Mouse (Mus musculus) frontal cortex, postnatal 36 days (tissue): ENCODE data around the gene Spin2d.
"Not testable (repeated sequence)": the region's sequence is repeated elsewhere in the genome, so short reads cannot be mapped to it uniquely, and the experiment has no call there.

Source experiments
- DNase-seq, 2 experiments: peaks; one replicate each; pipeline ENCODE4 v3.0.0; 2022; ENCODE audit warnings: low spot score in 2 of 2

The Spin2d gene

GRCm38 (mm10) chrX:73176889-73177288 lies at the start of gene Spin2d:
TSS of gene Spin2d (minus strand) at chrX:73176989.
- not testable (repeated sequence) for DNase-seq

GRCm38 (mm10) chrX:73225365-73225764 lies 48.6 kb upstream of the Spin2d start:
- DNase-seq, result no peak

GRCm38 (mm10) chrX:73213819-73214564 lies 37.2 kb upstream of the Spin2d start, which contains the start of gene Xlr4b:
TSS of gene Xlr4b (plus strand) at chrX:73214333.
- DNase-seq, result not testable (repeated sequence)

- DNase-seq, result peak in 1 of 2 experiments; percentile 0
These were observed 15.1 kb upstream of the Spin2d start, which contains the start of gene Xlr3b for GRCm38 (mm10) chrX:73191934-73192333. TSS of gene Xlr3b (plus strand) at chrX:73192207.

GRCm38 (mm10) chrX:73149350-73149749 lies 27.4 kb downstream of the Spin2d start, which contains the start of gene DXBay18:
TSS of gene DXBay18 (minus strand) at chrX:73149450.
- not testable (repeated sequence) for DNase-seq

- DNase-seq, result not testable (repeated sequence)
These were observed 28.3 kb downstream of the Spin2d start, which contains the start of gene Xlr5b for GRCm38 (mm10) chrX:73148496-73148895. TSS of gene Xlr5b (plus strand) at chrX:73148796.

GRCm38 (mm10) chrX:73143218-73143618 lies 33.6 kb downstream of the Spin2d start:
- not testable (repeated sequence) for DNase-seq
